Mouse (Mus musculus): Measurements from ENCODE around the gene Kif5a. TPM values are rescaled to one million over a fixed set of nuclear protein-coding genes. Genes with fewer than 3 reads are reported as not detected.

The Kif5a gene
- polyA plus RNA-seq, 1 experiment from 2014 or later, result 0.11 TPM

DNA sequence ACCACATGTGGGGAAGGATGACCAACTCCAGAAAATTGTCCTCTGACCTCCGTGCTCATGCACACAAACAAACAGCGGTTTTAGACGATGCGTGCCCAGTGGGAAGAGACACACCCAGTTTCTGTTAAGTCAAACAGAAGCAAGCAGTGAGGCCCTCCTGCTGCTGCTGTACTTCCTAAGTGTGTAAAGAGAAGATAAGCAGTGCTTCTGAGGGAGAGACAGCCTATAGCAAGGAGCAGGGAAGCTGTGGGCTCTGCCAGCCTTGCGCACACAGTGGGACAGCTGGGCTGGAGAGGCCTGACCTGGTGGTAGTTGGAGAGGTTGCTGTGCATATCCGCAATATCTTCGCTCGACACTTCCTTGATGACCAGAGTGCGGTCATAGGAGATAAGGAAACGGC lies 57.8 kb downstream of the Kif5a start:
- Histone ChIP-seq H3K4me2 (ENCODE audit: low read depth, low read length) (peak overlapping the region; percentile 67), H3K4me3 (ENCODE audit: low read depth, low read length) (peak overlapping the region; percentile 47), H3K27ac (ENCODE audit: low read length) (peak overlapping the region; percentile 99), H3K9me3 (replicated peaks; ENCODE audit: control insufficient read depth, low read length) (no peaks in the 10 kb centered on the region), H3K36me3 (ENCODE audit: control insufficient read depth, insufficient read depth) (peaks cover 35% of the 10 kb centered on the region), H3K9ac (ENCODE audit: low read depth, low read length) (peak overlapping the region; percentile 71), H3K4me1 (ENCODE audit: control insufficient read depth, low read depth, low read length) (peaks cover 68% of the 10 kb centered on the region), H3K27me3 (ENCODE audit: control insufficient read depth, insufficient read depth, low read depth, low read length) (no peaks in the 10 kb centered on the region)
- ATAC-seq (ENCODE audit: low read depth), result peak; percentile 90
- 21% methylated on average over 10 of the region's 10 CpGs for WGBS (ENCODE audit: insufficient replicate concordance)

DNA sequence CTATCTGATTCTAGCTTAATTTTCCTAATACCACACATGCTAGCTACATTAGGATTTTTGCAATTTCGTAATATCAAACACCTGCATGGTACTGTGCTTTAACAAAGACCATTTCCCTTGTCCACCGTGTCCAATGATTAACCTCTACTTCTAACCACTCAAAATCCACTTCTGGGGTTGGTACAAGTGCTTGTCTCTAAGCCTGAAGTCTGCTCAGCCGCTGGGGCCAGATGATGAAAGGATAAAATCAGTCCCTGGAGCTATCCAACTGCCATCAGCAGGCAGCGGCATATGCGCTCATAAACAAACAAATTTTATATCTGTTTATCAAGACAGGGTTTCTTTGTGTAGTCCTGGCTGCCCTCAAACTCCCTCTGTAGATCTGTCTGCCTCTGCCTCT lies 58.6 kb downstream of the Kif5a start:
- no peaks in the 10 kb centered on the region for H3K27me3 ChIP-seq (ENCODE audit: control insufficient read depth, insufficient read depth, low read depth, low read length)
- peaks cover 43% of the 10 kb centered on the region for H3K36me3 ChIP-seq (ENCODE audit: control insufficient read depth, insufficient read depth)
- H3K9me3 ChIP-seq (replicated peaks; ENCODE audit: control insufficient read depth, low read length), result no peaks in the 10 kb centered on the region
- H3K9ac ChIP-seq (ENCODE audit: low read depth, low read length), result peak overlapping the region; percentile 71
- H3K4me3 ChIP-seq (ENCODE audit: low read depth, low read length), result peak overlapping the region; percentile 47
- H3K4me1 ChIP-seq (ENCODE audit: control insufficient read depth, low read depth, low read length), result peaks cover 61% of the 10 kb centered on the region
- ATAC-seq (ENCODE audit: low read depth), result peak; percentile 10
- H3K27ac ChIP-seq (ENCODE audit: low read length), result peak overlapping the region; percentile 99
- H3K4me2 ChIP-seq (ENCODE audit: low read depth, low read length), result peak overlapping the region; percentile 67
- 30% methylated on average over 5 of the region's 5 CpGs for WGBS (ENCODE audit: insufficient replicate concordance)

DNA sequence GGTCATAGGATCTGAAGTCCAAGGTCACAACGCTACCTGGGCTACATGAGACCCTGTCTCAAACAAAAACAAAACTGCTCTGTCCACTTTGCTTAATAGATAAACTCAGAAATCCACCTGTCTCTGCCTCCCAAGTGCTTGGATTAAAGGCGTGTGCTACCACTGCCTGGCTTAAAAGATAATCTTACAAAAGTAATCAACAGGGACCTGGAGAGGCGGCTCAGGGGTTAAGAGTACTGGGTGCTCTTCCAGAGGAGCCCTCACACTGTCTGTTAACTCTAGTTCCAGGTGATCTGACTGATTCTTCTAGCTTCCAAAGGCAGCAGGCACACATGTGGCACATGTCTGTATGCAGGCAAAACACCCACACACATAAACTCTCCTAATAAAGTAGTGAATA lies 60.0 kb downstream of the Kif5a start:
- H3K27me3 ChIP-seq (ENCODE audit: control insufficient read depth, insufficient read depth, low read depth, low read length), result no peaks in the 10 kb centered on the region
- ATAC-seq (ENCODE audit: low read depth), result peak; percentile 77
- WGBS (ENCODE audit: insufficient replicate concordance), result 28% methylated on average over 3 of the region's 3 CpGs
- peak overlapping the region; percentile 99 for H3K27ac ChIP-seq (ENCODE audit: low read length)
- H3K9me3 ChIP-seq (replicated peaks; ENCODE audit: control insufficient read depth, low read length), result no peaks in the 10 kb centered on the region
- peak overlapping the region; percentile 0; the same call in 1 of the 2 replicates for H3K4me3 ChIP-seq (ENCODE audit: low read depth, low read length)
- H3K9ac ChIP-seq (ENCODE audit: low read depth, low read length), result peak overlapping the region; percentile 58
- peaks cover 49% of the 10 kb centered on the region for H3K4me1 ChIP-seq (ENCODE audit: control insufficient read depth, low read depth, low read length)
- H3K36me3 ChIP-seq (ENCODE audit: control insufficient read depth, insufficient read depth), result peaks cover 52% of the 10 kb centered on the region
- H3K4me2 ChIP-seq (ENCODE audit: low read depth, low read length), result peak overlapping the region; percentile 67

DNA sequence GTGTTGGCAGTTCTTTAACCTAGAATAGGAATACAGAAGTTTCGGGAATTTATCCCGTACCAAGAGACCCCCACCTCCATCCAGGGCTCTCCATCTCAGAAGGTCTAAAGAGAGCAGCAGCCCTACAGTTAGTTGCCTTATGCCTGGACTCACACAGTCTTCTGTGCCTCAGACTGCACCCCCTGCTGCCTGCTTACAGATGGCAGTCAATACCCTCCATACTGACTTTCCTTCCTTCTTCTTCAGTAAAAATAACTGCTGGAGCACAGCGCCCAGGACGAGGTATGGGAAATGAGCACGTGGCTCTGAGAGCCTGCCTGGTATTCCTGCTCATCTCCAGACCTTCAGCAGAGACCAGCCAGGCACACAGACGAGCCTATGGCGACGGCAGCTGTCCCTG lies 62.9 kb downstream of the Kif5a start:
- H3K27me3 ChIP-seq (ENCODE audit: control insufficient read depth, insufficient read depth, low read depth, low read length), result no peaks in the 10 kb centered on the region
- WGBS (ENCODE audit: insufficient replicate concordance), result 77% methylated on average over 8 of the region's 8 CpGs
- no peak for ATAC-seq (ENCODE audit: low read depth)
- H3K27ac ChIP-seq (ENCODE audit: low read length), result peak overlapping the region; percentile 24; the same call in 1 of the 2 replicates
- H3K36me3 ChIP-seq (ENCODE audit: control insufficient read depth, insufficient read depth), result peaks cover 49% of the 10 kb centered on the region
- H3K4me2 ChIP-seq (ENCODE audit: low read depth, low read length), result no peak overlapping the region
- peaks cover 38% of the 10 kb centered on the region for H3K4me1 ChIP-seq (ENCODE audit: control insufficient read depth, low read depth, low read length)
- H3K4me3 ChIP-seq (ENCODE audit: low read depth, low read length), result no peak overlapping the region
- H3K9me3 ChIP-seq (replicated peaks; ENCODE audit: control insufficient read depth, low read length), result no peaks in the 10 kb centered on the region
- H3K9ac ChIP-seq (ENCODE audit: low read depth, low read length), result no peak overlapping the region

DNA sequence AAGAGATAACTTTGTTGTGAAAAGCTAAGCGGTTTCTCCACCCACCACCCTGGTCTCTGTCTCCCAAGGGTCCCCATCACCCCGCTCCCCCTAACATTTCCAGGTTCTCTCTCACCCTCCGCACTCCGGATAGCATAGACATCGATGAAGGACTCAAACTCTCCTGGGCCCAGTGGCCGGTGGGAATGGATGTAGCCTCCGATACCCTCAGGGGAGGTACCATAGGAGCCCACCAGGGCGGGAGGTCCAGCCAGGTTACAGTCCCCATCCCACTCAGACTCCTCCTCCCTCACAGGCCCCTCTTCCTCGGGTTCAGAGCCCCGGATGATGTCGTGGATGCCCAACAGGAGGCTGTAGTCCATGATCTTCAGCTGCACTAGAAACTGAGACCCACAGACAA lies 63.7 kb downstream of the Kif5a start:
- Histone ChIP-seq H3K4me2 (ENCODE audit: low read depth, low read length) (no peak overlapping the region), H3K9me3 (replicated peaks; ENCODE audit: control insufficient read depth, low read length) (no peaks in the 10 kb centered on the region), H3K36me3 (ENCODE audit: control insufficient read depth, insufficient read depth) (peaks cover 49% of the 10 kb centered on the region), H3K27me3 (ENCODE audit: control insufficient read depth, insufficient read depth, low read depth, low read length) (no peaks in the 10 kb centered on the region), H3K4me1 (ENCODE audit: control insufficient read depth, low read depth, low read length) (peaks cover 39% of the 10 kb centered on the region), H3K27ac (ENCODE audit: low read length) (no peak overlapping the region), H3K4me3 (ENCODE audit: low read depth, low read length) (no peak overlapping the region), H3K9ac (ENCODE audit: low read depth, low read length) (no peak overlapping the region)
- no peak for ATAC-seq (ENCODE audit: low read depth)
- 80% methylated on average over 11 of the region's 11 CpGs for WGBS (ENCODE audit: insufficient replicate concordance)

DNA sequence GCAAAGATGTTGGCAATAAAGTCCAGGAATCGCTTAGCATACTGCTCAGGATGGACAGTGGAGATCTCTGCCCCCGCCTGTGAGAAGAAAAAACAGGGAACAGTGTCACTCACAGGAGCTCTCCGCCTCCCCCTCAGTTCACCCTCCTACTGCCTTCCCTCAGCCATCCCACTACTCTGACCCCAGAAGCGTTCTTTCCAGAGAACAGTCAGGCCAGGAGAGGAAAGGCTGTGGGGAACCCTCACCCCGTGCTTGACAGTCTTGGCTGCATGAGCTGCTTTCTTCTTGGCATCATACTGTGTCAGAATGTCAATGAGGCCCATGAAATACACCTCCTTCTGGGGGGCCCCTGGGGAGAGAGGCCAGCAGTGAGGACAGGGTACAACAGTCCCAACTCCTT lies 64.1 kb downstream of the Kif5a start:
- Histone ChIP-seq H3K9me3 (replicated peaks; ENCODE audit: control insufficient read depth, low read length) (no peaks in the 10 kb centered on the region), H3K4me1 (ENCODE audit: control insufficient read depth, low read depth, low read length) (peaks cover 39% of the 10 kb centered on the region), H3K9ac (ENCODE audit: low read depth, low read length) (no peak overlapping the region), H3K27me3 (ENCODE audit: control insufficient read depth, insufficient read depth, low read depth, low read length) (no peaks in the 10 kb centered on the region), H3K4me2 (ENCODE audit: low read depth, low read length) (no peak overlapping the region), H3K4me3 (ENCODE audit: low read depth, low read length) (no peak overlapping the region), H3K36me3 (ENCODE audit: control insufficient read depth, insufficient read depth) (peaks cover 49% of the 10 kb centered on the region), H3K27ac (ENCODE audit: low read length) (no peak overlapping the region)
- WGBS (ENCODE audit: insufficient replicate concordance), result 82% methylated on average over 5 of the region's 5 CpGs
- no peak for ATAC-seq (ENCODE audit: low read depth)

DNA sequence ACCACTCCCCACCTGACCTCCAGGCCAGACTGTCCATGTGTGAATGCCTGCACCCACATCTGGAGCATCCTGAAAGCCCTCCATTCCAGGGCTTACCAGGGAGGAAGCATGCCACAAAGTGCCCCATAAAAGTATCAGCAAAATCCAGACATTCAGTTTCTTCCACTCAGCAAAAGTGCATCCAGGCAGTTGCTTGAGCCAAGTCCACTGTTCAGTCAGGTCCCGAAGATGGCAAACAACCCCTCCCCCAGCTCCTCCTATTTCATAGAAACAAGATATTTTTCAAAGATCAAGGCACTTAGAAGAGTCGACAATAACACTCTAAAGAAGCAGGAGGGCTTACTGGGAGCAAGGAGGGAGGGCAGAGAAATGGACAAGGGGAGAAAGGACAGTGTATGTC lies 64.7 kb downstream of the Kif5a start:
- H3K9me3 ChIP-seq (replicated peaks; ENCODE audit: control insufficient read depth, low read length), result no peaks in the 10 kb centered on the region

DNA sequence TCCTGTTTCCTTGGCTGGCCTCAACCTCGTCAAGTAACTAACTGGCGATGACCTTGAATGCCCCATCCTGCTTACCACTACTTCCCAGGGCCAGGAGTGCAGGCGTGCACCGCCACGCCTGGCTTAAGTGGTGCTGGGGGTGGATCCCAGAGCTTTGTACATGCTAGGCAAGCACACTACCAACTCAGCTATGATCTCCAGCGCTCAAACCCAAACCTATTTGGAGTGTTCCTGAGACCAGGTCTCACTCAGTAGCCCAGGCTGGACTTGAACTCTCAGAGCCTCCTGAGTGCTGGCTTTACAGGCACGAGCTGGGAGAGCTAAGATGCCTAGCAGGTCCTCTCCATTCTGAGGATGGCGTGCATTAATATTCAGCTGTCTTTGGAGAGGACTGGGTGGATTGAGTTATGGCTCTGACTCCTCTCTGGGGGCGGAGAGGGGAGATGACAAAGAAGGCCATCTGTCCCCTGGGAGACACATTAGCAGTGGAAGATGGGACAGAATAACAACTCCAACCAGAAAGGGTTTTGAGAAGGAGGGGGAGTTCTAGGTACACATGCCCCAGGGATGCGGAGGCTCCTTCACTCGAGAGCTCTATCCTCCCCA lies 65.5 kb downstream of the Kif5a start:
- WGBS (ENCODE audit: insufficient replicate concordance), result 81% methylated on average over 11 of the region's 11 CpGs
- H3K9ac ChIP-seq (ENCODE audit: low read depth, low read length), result no peak overlapping the region
- H3K4me3 ChIP-seq (ENCODE audit: low read depth, low read length), result no peak overlapping the region
- H3K4me2 ChIP-seq (ENCODE audit: low read depth, low read length), result no peak overlapping the region
- ATAC-seq (ENCODE audit: low read depth), result no peak
- H3K27me3 ChIP-seq (ENCODE audit: control insufficient read depth, insufficient read depth, low read depth, low read length), result no peaks in the 10 kb centered on the region
- H3K4me1 ChIP-seq (ENCODE audit: control insufficient read depth, low read depth, low read length), result peaks cover 38% of the 10 kb centered on the region
- peaks cover 42% of the 10 kb centered on the region for H3K36me3 ChIP-seq (ENCODE audit: control insufficient read depth, insufficient read depth)
- peak overlapping the region; percentile 39; the same call in 1 of the 2 replicates for H3K27ac ChIP-seq (ENCODE audit: low read length)
- H3K9me3 ChIP-seq (replicated peaks; ENCODE audit: control insufficient read depth, low read length), result no peaks in the 10 kb centered on the region

More for the DNA sequence above, 64.7 kb downstream of the Kif5a start:
- Histone ChIP-seq H3K4me1 (ENCODE audit: control insufficient read depth, low read depth, low read length) (peaks cover 36% of the 10 kb centered on the region), H3K9ac (ENCODE audit: low read depth, low read length) (no peak overlapping the region), H3K27me3 (ENCODE audit: control insufficient read depth, insufficient read depth, low read depth, low read length) (no peaks in the 10 kb centered on the region), H3K4me3 (ENCODE audit: low read depth, low read length) (no peak overlapping the region), H3K36me3 (ENCODE audit: control insufficient read depth, insufficient read depth) (peaks cover 45% of the 10 kb centered on the region), H3K27ac (ENCODE audit: low read length) (no peak overlapping the region), H3K4me2 (ENCODE audit: low read depth, low read length) (no peak overlapping the region)
- 45% methylated on average over 2 of the region's 2 CpGs for whole genome bisulfite sequencing (ENCODE audit: insufficient replicate concordance)
- ATAC-seq (ENCODE audit: low read depth), result no peak

DNA sequence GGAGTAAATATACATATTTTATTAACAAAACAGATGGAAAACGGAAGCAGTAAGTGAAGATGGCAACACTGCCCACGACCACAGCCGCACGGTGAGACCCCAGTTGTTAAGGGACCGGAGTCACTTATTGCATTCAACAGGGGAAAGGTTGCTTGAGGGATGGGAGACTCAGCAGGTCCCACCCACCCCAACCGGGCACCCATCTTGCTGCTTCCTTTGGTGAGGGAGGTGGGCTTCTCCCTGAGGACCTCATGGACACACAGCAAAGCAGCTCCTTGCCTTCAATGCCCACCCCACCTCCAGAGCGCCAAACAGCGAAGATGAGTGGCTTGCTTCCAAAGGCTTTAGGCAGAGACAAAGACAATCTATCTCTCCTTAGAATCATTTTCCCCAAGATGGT lies 66.0 kb downstream of the Kif5a start:
- 85% methylated on average over 8 of the region's 8 CpGs for WGBS (ENCODE audit: insufficient replicate concordance)
- no peak overlapping the region for H3K4me3 ChIP-seq (ENCODE audit: low read depth, low read length)
- peak overlapping the region; percentile 39; the same call in 1 of the 2 replicates for H3K27ac ChIP-seq (ENCODE audit: low read length)
- no peaks in the 10 kb centered on the region for H3K27me3 ChIP-seq (ENCODE audit: control insufficient read depth, insufficient read depth, low read depth, low read length)
- H3K9ac ChIP-seq (ENCODE audit: low read depth, low read length), result no peak overlapping the region
- no peaks in the 10 kb centered on the region for H3K9me3 ChIP-seq (replicated peaks; ENCODE audit: control insufficient read depth, low read length)
- no peak overlapping the region for H3K4me2 ChIP-seq (ENCODE audit: low read depth, low read length)
- peaks cover 38% of the 10 kb centered on the region for H3K36me3 ChIP-seq (ENCODE audit: control insufficient read depth, insufficient read depth)
- H3K4me1 ChIP-seq (ENCODE audit: control insufficient read depth, low read depth, low read length), result peaks cover 37% of the 10 kb centered on the region
- no peak for ATAC-seq (ENCODE audit: low read depth)
